Comparison of ENCODE assay signal across 8 mouse cellular contexts in genomic region chr19:6241274-6242107, GRCm38 (mm10). TPM values are rescaled to one million over a fixed set of nuclear protein-coding genes. Genes with fewer than 3 reads are reported as not detected.
DNase-seq lines count a peak whose midpoint lies in the region; ATAC-seq and TF ChIP-seq lines count a peak whose summit lies in the region.

Gene Atg2a (plus strand): TSS chr19:6241668.

- H3K79me2 ChIP-seq in MEL (ENCODE audit: control insufficient read depth, insufficient read depth, low read length, poor library complexity): peaks cover 11% of the 10 kb centered on the region

- ATAC-seq in forebrain, postnatal 0 days: peak; percentile 96
- peak; percentile 91 for ATAC-seq in lung, embryonic 15.5 days (ENCODE audit: borderline replicate concordance, extremely low read depth, low FRiP score, low TSS enrichment)

- WGBS in cerebellum, adult 2 months: under 1% methylated on average over 55 of the region's 55 CpGs
- WGBS in forebrain, postnatal 0 days: under 1% methylated on average over 55 of the region's 55 CpGs
- WGBS in lung, embryonic 15.5 days: under 1% methylated on average over 55 of the region's 55 CpGs

- peak within 1 kb of the TSS; percentile 94 for H3K27ac ChIP-seq in MEL (ENCODE audit: control insufficient read depth, low read depth, low read length)
- H3K27ac ChIP-seq in cerebellum, adult 2 months (ENCODE audit: insufficient read depth, low read length): peak within 1 kb of the TSS; percentile 50
- peak within 1 kb of the TSS; percentile 66; the same call in 1 of the 2 replicates for H3K27ac ChIP-seq in forebrain, postnatal 0 days (ENCODE audit: low read depth, low read length)
- H3K27ac ChIP-seq in lung, embryonic 15.5 days: peak within 1 kb of the TSS; percentile 74

- H3K4me2 ChIP-seq in forebrain, postnatal 0 days (ENCODE audit: low read depth): peak within 1 kb of the TSS; percentile 91
- peak within 1 kb of the TSS; percentile 89 for H3K4me2 ChIP-seq in lung, embryonic 15.5 days

- peaks cover 0 to 28% of the 10 kb centered on the region in 2 experiments; a peak in 3 of 4 replicates for H3K36me3 ChIP-seq in MEL (ENCODE audit: control insufficient read depth in 1 of 2, insufficient read depth in 2 of 2, low read length in 2 of 2)
- H3K36me3 ChIP-seq in forebrain, postnatal 0 days (ENCODE audit: insufficient read depth): peaks cover 19% of the 10 kb centered on the region
- H3K36me3 ChIP-seq in lung, embryonic 15.5 days: peaks cover 20% of the 10 kb centered on the region

- no peaks in the 10 kb centered on the region for H3K27me3 ChIP-seq in MEL (ENCODE audit: control insufficient read depth in 1 of 2, insufficient read depth in 2 of 2, low read length in 2 of 2)
- H3K27me3 ChIP-seq in cerebellum, adult 2 months (ENCODE audit: control insufficient read depth, insufficient read depth, low read length): no peaks in the 10 kb centered on the region
- H3K27me3 ChIP-seq in forebrain, postnatal 0 days (ENCODE audit: insufficient read depth, low read length): no peaks in the 10 kb centered on the region
- no peaks in the 10 kb centered on the region for H3K27me3 ChIP-seq in lung, embryonic 15.5 days

- no peaks in the 10 kb centered on the region for H3K9me3 ChIP-seq in MEL (replicated peaks; ENCODE audit: insufficient read depth, low read length)
- no peaks in the 10 kb centered on the region for H3K9me3 ChIP-seq in forebrain, postnatal 0 days (ENCODE audit: low read length)
- H3K9me3 ChIP-seq in lung, embryonic 15.5 days: no peaks in the 10 kb centered on the region

- no peak for TF ChIP-seq CTCF in MEL (IDR thresholded peaks at IDR 0.05 in 2 of 3, conservative IDR thresholded peaks at IDR 0.05 in 1 of 3; ENCODE audit: control insufficient read depth in 1 of 3, insufficient read depth in 1 of 3, low read depth in 2 of 3, low read length in 3 of 3, poor library complexity in 1 of 3, severe bottlenecking in 1 of 3)
- TF ChIP-seq CTCF in cerebellum, adult 2 months (IDR thresholded peaks at IDR 0.05; ENCODE audit: borderline replicate concordance, insufficient read depth, low read depth, low read length): no peak
- TF ChIP-seq CTCF in forebrain, postnatal 0 days (IDR thresholded peaks at IDR 0.05; ENCODE audit: low read depth): peak; percentile 29

- no peak for TF ChIP-seq RAD21 in MEL (IDR thresholded peaks at IDR 0.05; ENCODE audit: low read depth, low read length)

- peak; percentile 49 to 56 for TF ChIP-seq POLR2A in MEL (IDR thresholded peaks at IDR 0.05; ENCODE audit: control insufficient read depth in 1 of 2, insufficient read depth in 1 of 2, low read depth in 1 of 2, low read length in 2 of 2, poor library complexity in 1 of 2)
- TF ChIP-seq POLR2A in cerebellum, adult 2 months (IDR thresholded peaks at IDR 0.05; ENCODE audit: borderline replicate concordance, insufficient read depth, low read length): peak; percentile 68; the same call in 1 of the 2 replicates

- peaks cover 6 to 37% of the 10 kb centered on the region in 2 experiments for H3K4me1 ChIP-seq in MEL (ENCODE audit: control insufficient read depth in 1 of 2, insufficient read depth in 2 of 2, low read length in 2 of 2)
- peaks cover 13% of the 10 kb centered on the region for H3K4me1 ChIP-seq in cerebellum, adult 2 months (ENCODE audit: control insufficient read depth, insufficient read depth, low read length)
- peaks cover 7% of the 10 kb centered on the region for H3K4me1 ChIP-seq in forebrain, postnatal 0 days (ENCODE audit: insufficient read depth)
- H3K4me1 ChIP-seq in lung, embryonic 15.5 days: peaks cover 19% of the 10 kb centered on the region

- TF ChIP-seq EP300 in MEL (IDR thresholded peaks at IDR 0.05; ENCODE audit: low read depth in 1 of 2, low read length in 2 of 2): peak in 1 of 2 experiments; percentile 61; a peak in 1 of 4 replicates

- H3K9ac ChIP-seq in MEL (ENCODE audit: control insufficient read depth, low read depth, low read length, poor library complexity, severe bottlenecking): peak within 1 kb of the TSS; percentile 77
- peak within 1 kb of the TSS; percentile 81 for H3K9ac ChIP-seq in forebrain, postnatal 0 days
- H3K9ac ChIP-seq in lung, embryonic 15.5 days: peak within 1 kb of the TSS; percentile 90

- peak; percentile 100 for DNase-seq in MEL (ENCODE audit: low read depth, low spot score)
- peak; percentile 98 to 100 for DNase-seq in cerebellum, adult 2 months
- DNase-seq in forebrain, postnatal 0 days: peak; percentile 98
- peak; percentile 99 for DNase-seq in heart, postnatal 4 days
- peak; percentile 97 to 98 for DNase-seq in layer of hippocampus, adult 8-10 months (ENCODE audit: low spot score in 2 of 2)
- DNase-seq in ovary, adult 18-20 months (ENCODE audit: low spot score): peak; percentile 99
- peak; percentile 99 for DNase-seq in thymus, postnatal 0 days (ENCODE audit: low spot score)

- H3K4me3 ChIP-seq in MEL (ENCODE audit: control insufficient read depth in 1 of 2, insufficient read depth in 1 of 2, low read depth in 2 of 2, low read length in 2 of 2): peak within 1 kb of the TSS; percentile 90 to 94
- H3K4me3 ChIP-seq in cerebellum, adult 2 months (replicated peaks; ENCODE audit: insufficient read depth, low read depth, low read length): peak within 1 kb of the TSS; percentile 95
- peak within 1 kb of the TSS; percentile 95 for H3K4me3 ChIP-seq in forebrain, postnatal 0 days (ENCODE audit: low read depth, low read length)
- peak within 1 kb of the TSS; percentile 74 for H3K4me3 ChIP-seq in lung, embryonic 15.5 days

TF ChIP-seq in MEL, 35 proteins besides CTCF, POLR2A, EP300 and RAD21:
- TF ChIP-seq ZNF384 (IDR thresholded peaks at IDR 0.05; ENCODE audit: low read depth, low read length) (peak; percentile 99), POLR2AphosphoS2 (IDR thresholded peaks at IDR 0.05; ENCODE audit: low read length) (no peak), ZMIZ1 (IDR thresholded peaks at IDR 0.05; ENCODE audit: low read depth, low read length) (peak; percentile 53; the same call in 1 of the 2 replicates), TBP (IDR thresholded peaks at IDR 0.05; ENCODE audit: low read depth, low read length) (no peak; the same call in 1 of the 2 replicates), UBTF (IDR thresholded peaks at IDR 0.05; ENCODE audit: borderline replicate concordance, insufficient read depth, low read depth, low read length) (peak; percentile 100), HCFC1 (IDR thresholded peaks at IDR 0.05; ENCODE audit: low read depth, low read length) (peak; percentile 89), MAZ (IDR thresholded peaks at IDR 0.05; ENCODE audit: low read depth, low read length) (peak; percentile 46), GATA1 (IDR thresholded peaks at IDR 0.05; ENCODE audit: low read depth, low read length) (peak; percentile 73; the same call in 1 of the 2 replicates), KAT2A (conservative IDR thresholded peaks at IDR 0.05; ENCODE audit: low read depth, low read length) (no peak; the same call in 1 of the 2 replicates), MYB (IDR thresholded peaks at IDR 0.05; ENCODE audit: low read depth, low read length) (0 out of 2 replicates have a peak, but pooled peaks have one; percentile 54), SIN3A (IDR thresholded peaks at IDR 0.05; ENCODE audit: low read length) (peak; percentile 97), USF1 (IDR thresholded peaks at IDR 0.05; ENCODE audit: low read depth, low read length) (no peak), RCOR1 (IDR thresholded peaks at IDR 0.05; ENCODE audit: low read depth, low read length) (no peak), CHD1 (IDR thresholded peaks at IDR 0.05; ENCODE audit: low read depth, low read length) (peak; percentile 80; the same call in 1 of the 2 replicates), CHD2 (IDR thresholded peaks at IDR 0.05; ENCODE audit: low read length) (no peak), ETS1 (IDR thresholded peaks at IDR 0.05; ENCODE audit: low read depth, low read length) (peak; percentile 75; the same call in 1 of the 2 replicates), MYC (IDR thresholded peaks at IDR 0.05; ENCODE audit: low read depth, low read length) (peak; percentile 58), NELFE (IDR thresholded peaks at IDR 0.05; ENCODE audit: low read depth, low read length) (peak; percentile 60; the same call in 1 of the 2 replicates), ZKSCAN1 (IDR thresholded peaks at IDR 0.05; ENCODE audit: low read depth, low read length) (peak; percentile 25; the same call in 1 of the 2 replicates), TAL1 (IDR thresholded peaks at IDR 0.05; ENCODE audit: low read length) (no peak), ELF1 (IDR thresholded peaks at IDR 0.05; ENCODE audit: low read depth, low read length) (peak; percentile 46; the same call in 1 of the 2 replicates), TCF12 (IDR thresholded peaks at IDR 0.05; ENCODE audit: low read depth, low read length) (peak; percentile 5; the same call in 1 of the 2 replicates), ZC3H11A (IDR thresholded peaks at IDR 0.05; ENCODE audit: low read depth, low read length) (no peak), NRF1 (IDR thresholded peaks at IDR 0.05; ENCODE audit: insufficient read depth, low read depth, low read length, poor library complexity, severe bottlenecking) (peak; percentile 77), USF2 (IDR thresholded peaks at IDR 0.05; ENCODE audit: borderline replicate concordance in 1 of 2, insufficient read depth in 1 of 2, low read depth in 1 of 2, low read length in 2 of 2) (no peak), MAFK (IDR thresholded peaks at IDR 0.05; ENCODE audit: borderline replicate concordance, low read depth, low read length) (no peak)

RNA-seq across cellular contexts. Expression of gene Atg2a, which starts in this region (rescaled TPM):
- total RNA-seq in MEL (2012; rRNA removed): 7.9 and 10.6 TPM in 2 replicates
- polyA plus RNA-seq in MEL (2012; ENCODE audit: insufficient read depth in 1 of 2, insufficient read length in 2 of 2, low read depth in 1 of 2, low replicate concordance in 2 of 2, missing spikeins in 1 of 2): 10 to 100 TPM in 1 of 2 experiments, not detected in 1; 21.7 TPM
- polyA plus RNA-seq in cerebellum, adult 2 months (2012; rRNA removed): 40.8 and 41.1 TPM in 2 replicates
- 21.0 and 26.7 TPM in 2 replicates for total RNA-seq in forebrain, postnatal 0 days (2014; rRNA removed)
- 5.9 and 7.6 TPM in 2 replicates for polyA plus RNA-seq in forebrain, postnatal 0 days (2015; fragmentation: Nextera tagmentation; extraction: Ambion mirVana)
- 10 to 100 TPM; 15.9 to 16.2 TPM for total RNA-seq in heart, postnatal 4 days (2021)
- total RNA-seq in layer of hippocampus, adult 8-10 months (2022): 10 to 100 TPM; 34.1 to 41.8 (median 37.1) TPM
- 8.9 and 9.3 TPM in 2 replicates for polyA plus RNA-seq in lung, embryonic 15.5 days (2015; fragmentation: Nextera tagmentation; extraction: Ambion mirVana)
- polyA plus RNA-seq in thymus, postnatal 0 days (2015; fragmentation: Nextera tagmentation; extraction: Ambion mirVana): 5.6 and 6.5 TPM in 2 replicates

Comparison
In these comparisons a context has a peak if more than half of its experiments do, and no peak if none do; other contexts are left out.
1. Peak in every context shown above with its lines: DNase-seq, ATAC-seq, H3K4me3 ChIP-seq and H3K27ac ChIP-seq.